Mouse (Mus musculus) liver, embryonic 11.5 days (tissue): Measurements from ENCODE around the gene Psme1. TPM values are rescaled to one million over a fixed set of nuclear protein-coding genes. Genes with fewer than 3 reads are reported as not detected.

Experiments
- ATAC-seq: fragments of 200-750 bp; cut with Nextera tagmentation; replicated peaks from 2 replicates; pipeline ENCODE4 v1.8.0; 2017; ENCODE audit warnings: moderate number of reproducible peaks, mild to moderate bottlenecking, moderate TSS enrichment, moderate library complexity; ENCODE audit not compliant: low FRiP score
- DNase-seq: peaks from one replicate; pipeline ENCODE4 v3.0.0-alpha.2; 2017; ENCODE audit warnings: low spot score
- H3K27ac ChIP-seq: fragments of 300-500 bp; sonication (generic); 2 replicates; pipeline ENCODE4 v1.5.1; 2014; ENCODE audit warnings: mild to moderate bottlenecking, low read depth, low read length, control low read depth
- H3K27me3 ChIP-seq: fragments of 300-500 bp; sonication (generic); replicated peaks from 2 replicates; pipeline ENCODE4 v1.6.1; 2014; ENCODE audit warnings: low read length, mixed read lengths; ENCODE audit not compliant: control insufficient read depth, insufficient read depth
- H3K36me3 ChIP-seq: fragments of 300-500 bp; sonication (generic); 2 replicates; pipeline ENCODE4 v1.6.1; 2014; ENCODE audit warnings: mild to moderate bottlenecking, low read length, moderate library complexity, mixed read lengths; ENCODE audit not compliant: control insufficient read depth, insufficient read depth
- H3K4me1 ChIP-seq: fragments of 300-500 bp; sonication (generic); replicated peaks from 2 replicates; pipeline ENCODE4 v1.6.1; 2014; ENCODE audit warnings: low read length, mixed read lengths; ENCODE audit not compliant: control insufficient read depth, insufficient read depth
- H3K4me2 ChIP-seq: fragments of 300-500 bp; sonication (generic); 2 replicates; pipeline ENCODE4 v1.6.1; 2014; ENCODE audit warnings: mild to moderate bottlenecking, control low read depth, moderate library complexity
- H3K4me3 ChIP-seq: fragments of 300-500 bp; sonication (generic); 2 replicates; pipeline ENCODE4 v1.5.1; 2014; ENCODE audit warnings: low read depth, low read length, control low read depth
- H3K9ac ChIP-seq: fragments of 300-500 bp; sonication (generic); 2 replicates; pipeline ENCODE4 v1.6.1; 2014; ENCODE audit warnings: low read depth, low read length, control low read depth
- H3K9me3 ChIP-seq: fragments of 300-500 bp; sonication (generic); 2 replicates; pipeline ENCODE4 v1.6.1; 2016; ENCODE audit warnings: low read length, inconsistent platforms, mixed read lengths; ENCODE audit not compliant: control insufficient read depth
- WGBS: fragments of 180-500 bp; shearing (Covaris S2); extraction: QIAGEN DNeasy Blood & Tissue Kit; methylation state at CpG from one replicate; pipeline ENCODE4 v1.1.7; 2014; 5-methylcytosine and 5-hydroxymethylcytosine counted together
- polyA plus RNA-seq: library from polyadenylated mRNA; unstranded; fragments of >200 nt; fragmentation: Nextera tagmentation; extraction: Ambion mirVana; gene quantifications from 2 replicates; pipeline ENCODE4 v1.2.1, GENCODE M21; 2014

Psme1 gene
- polyA plus RNA-seq, 1 experiment from 2014 or later = 172 TPM

GRCm38 (mm10) chr14:55616844-55617243, 38.9 kb downstream of the Psme1 start:
- H3K9ac ChIP-seq = no peak overlapping the region
- ATAC-seq = no peak
- no peak overlapping the region for H3K4me3 ChIP-seq
- H3K27me3 ChIP-seq = no peaks in the 10 kb centered on the region
- no peak overlapping the region for H3K4me2 ChIP-seq
- H3K4me1 ChIP-seq = peaks cover 17% of the 10 kb centered on the region
- 72% methylated on average over 2 of the region's 2 CpGs for WGBS
- H3K36me3 ChIP-seq = no peaks in the 10 kb centered on the region
- DNase-seq = no peak
- H3K9me3 ChIP-seq = no peaks in the 10 kb centered on the region
- H3K27ac ChIP-seq = no peak overlapping the region

DNA sequence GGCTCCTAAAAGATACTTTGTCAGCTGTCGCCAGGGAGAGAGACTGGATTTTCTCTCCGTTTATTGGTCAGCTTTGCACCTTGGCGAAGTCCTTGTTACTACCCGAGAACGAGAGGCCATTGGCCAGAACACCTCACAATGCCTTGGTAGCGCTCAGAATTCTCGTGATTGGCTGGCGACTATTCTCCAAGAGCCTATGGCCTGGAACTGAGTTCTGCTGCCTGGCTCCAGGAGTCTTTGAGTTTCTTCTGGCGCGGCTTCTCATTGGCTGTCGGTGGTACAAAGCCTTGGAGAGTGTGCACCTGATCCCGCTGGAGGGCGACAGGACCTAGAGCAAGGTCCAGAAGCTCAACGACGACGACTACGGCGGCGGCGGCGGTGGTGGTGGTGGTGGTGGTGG, 39.9 kb downstream of the Psme1 start, which contains the start of gene Rec8:
Gene Rec8 (plus strand): TSS at position 216 of the 400 bp plus-strand sequence.
- H3K4me3 ChIP-seq = peak within 1 kb of the TSS; percentile 32
- ATAC-seq = peak; percentile 48
- peak; percentile 54 for DNase-seq
- H3K9ac ChIP-seq = 0 out of 2 replicates have a peak within 1 kb of the TSS, but pooled peaks have one; percentile 27
- H3K9me3 ChIP-seq = no peaks in the 10 kb centered on the region
- no peaks in the 10 kb centered on the region for H3K27me3 ChIP-seq
- peak within 1 kb of the TSS; percentile 71 for H3K4me2 ChIP-seq
- no peak within 1 kb of the TSS for H3K27ac ChIP-seq
- peaks cover 22% of the 10 kb centered on the region for H3K4me1 ChIP-seq
- H3K36me3 ChIP-seq = 0 out of 2 replicates have a peak, but pooled peaks cover 3% of the 10 kb centered on the region
- 14% methylated on average over 21 of the region's 21 CpGs for WGBS

DNA sequence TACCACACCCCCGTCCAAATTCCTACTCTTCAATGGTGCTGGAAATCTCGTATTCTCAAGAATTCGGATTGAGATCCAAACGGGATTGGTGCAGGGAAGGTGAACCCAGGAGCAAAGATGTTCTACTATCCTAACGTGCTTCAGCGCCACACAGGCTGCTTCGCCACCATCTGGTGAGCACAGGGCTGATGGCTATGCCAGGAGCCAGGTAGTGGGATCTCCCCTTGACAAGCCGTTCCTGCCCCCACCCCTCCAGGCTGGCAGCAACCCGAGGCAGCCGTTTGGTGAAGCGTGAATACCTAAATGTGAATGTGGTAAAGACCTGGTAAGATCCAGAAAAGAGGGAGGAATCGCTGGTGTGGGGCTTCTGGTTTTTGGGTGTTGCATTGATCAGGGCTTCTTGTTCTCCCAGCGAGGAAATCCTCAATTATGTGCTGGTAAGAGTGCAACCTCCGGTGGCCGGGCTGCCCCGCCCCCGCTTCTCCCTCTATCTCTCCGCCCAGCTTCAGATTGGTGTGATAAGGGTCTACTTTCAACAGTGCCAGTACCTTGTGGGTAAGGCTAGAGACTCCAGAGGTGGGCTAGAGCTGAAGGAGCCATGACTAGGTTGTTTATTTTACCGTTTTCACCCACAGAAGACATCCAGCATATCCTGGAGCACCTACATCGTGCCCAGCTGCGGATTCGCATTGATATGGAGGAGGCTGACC, 40.7 kb downstream of the Psme1 start:
- Histone ChIP-seq H3K9ac (0 out of 2 replicates have a peak overlapping the region, but pooled peaks have one; percentile 27), H3K27ac (no peak overlapping the region), H3K4me1 (peaks cover 22% of the 10 kb centered on the region), H3K9me3 (no peaks in the 10 kb centered on the region), H3K36me3 (0 out of 2 replicates have a peak, but pooled peaks cover 3% of the 10 kb centered on the region), H3K27me3 (no peaks in the 10 kb centered on the region), H3K4me3 (peak overlapping the region; percentile 32), H3K4me2 (peak overlapping the region; percentile 71)
- ATAC-seq (peak; percentile 61), DNase-seq (no peak)
- WGBS = 23% methylated on average over 22 of the region's 22 CpGs

- Histone ChIP-seq H3K27me3 (no peaks in the 10 kb centered on the region), H3K4me1 (peaks cover 5% of the 10 kb centered on the region; the same call in 1 of the 2 replicates), H3K9me3 (no peaks in the 10 kb centered on the region), H3K27ac (no peak overlapping the region), H3K9ac (no peak overlapping the region), H3K4me2 (no peak overlapping the region), H3K36me3 (peaks cover 67% of the 10 kb centered on the region), H3K4me3 (no peak overlapping the region)
- DNase-seq (no peak), ATAC-seq (0 out of 2 replicates have a peak, but pooled peaks have one; percentile 24)
- 85% methylated on average over 27 of the region's 27 CpGs for WGBS
Observed at GRCm38 (mm10) chr14:55628077-55628827, 50.3 kb downstream of the Psme1 start.

GRCm38 (mm10) chr14:55629312-55629711, 51.4 kb downstream of the Psme1 start:
- no peaks in the 10 kb centered on the region for H3K27me3 ChIP-seq
- H3K4me1 ChIP-seq = peaks cover 5% of the 10 kb centered on the region; the same call in 1 of the 2 replicates
- 51% methylated on average over 5 of the region's 5 CpGs for WGBS
- H3K27ac ChIP-seq = no peak overlapping the region
- ATAC-seq (0 out of 2 replicates have a peak, but pooled peaks have one; percentile 26), DNase-seq (no peak)
- H3K9me3 ChIP-seq = no peaks in the 10 kb centered on the region
- H3K36me3 ChIP-seq = peaks cover 72% of the 10 kb centered on the region
- no peak overlapping the region for H3K4me3 ChIP-seq
- no peak overlapping the region for H3K9ac ChIP-seq
- no peak overlapping the region for H3K4me2 ChIP-seq

Other genes starting within 250 kb of the Psme1 start
- 58.7 and 59.4 TPM in 2 replicates for gene Dhrs4, start 99.4 kb upstream of the Psme1 start, polyA plus RNA-seq
- gene Carmil3, start 87.5 kb upstream of the Psme1 start, polyA plus RNA-seq = 2.7 and 3.0 TPM in 2 replicates
- gene Cpne6, start 67.7 kb upstream of the Psme1 start, polyA plus RNA-seq = 0.16 and 0.49 TPM in 2 replicates
- not detected in 2 replicates for gene Nrl, start 53.1 kb upstream of the Psme1 start, polyA plus RNA-seq
- gene Pck2, start 37.9 kb upstream of the Psme1 start, polyA plus RNA-seq = 49.8 and 50.9 TPM in 2 replicates
- gene Dcaf11, start 18.1 kb upstream of the Psme1 start, polyA plus RNA-seq = 72.1 and 73.6 TPM in 2 replicates
- gene A730061H03Rik, start 17.7 kb upstream of the Psme1 start, polyA plus RNA-seq = 2.3 and 3.3 TPM in 2 replicates
- 2.2 and 2.6 TPM in 2 replicates for gene Fitm1, start 2.5 kb upstream of the Psme1 start, polyA plus RNA-seq
- 44.5 and 46.2 TPM in 2 replicates for gene Emc9, start 7.2 kb downstream of the Psme1 start, polyA plus RNA-seq
- 256 and 277 TPM in 2 replicates for gene Psme2, start 13.0 kb downstream of the Psme1 start, polyA plus RNA-seq
- gene Rnf31, start 13.6 kb downstream of the Psme1 start, polyA plus RNA-seq = 21.2 and 23.1 TPM in 2 replicates
- 11.6 and 13.0 TPM in 2 replicates for gene Irf9, start 25.4 kb downstream of the Psme1 start, polyA plus RNA-seq
- gene Rec8, start 39.9 kb downstream of the Psme1 start, polyA plus RNA-seq = 2.8 and 5.2 TPM in 2 replicates
- 90.1 and 92.1 TPM in 2 replicates for gene Ipo4, start 57.8 kb downstream of the Psme1 start, polyA plus RNA-seq
- 2.7 and 2.8 TPM in 2 replicates for gene Gm49378, start 59.8 kb downstream of the Psme1 start, polyA plus RNA-seq
- 79.8 and 83.8 TPM in 2 replicates for gene Tm9sf1, start 65.7 kb downstream of the Psme1 start, polyA plus RNA-seq
- gene Tssk4, start 72.1 kb downstream of the Psme1 start, polyA plus RNA-seq = 0.47 and 0.49 TPM in 2 replicates
- 40.2 and 43.8 TPM in 2 replicates for gene Mdp1, start 82.4 kb downstream of the Psme1 start, polyA plus RNA-seq
- gene Gmpr2, start 93.8 kb downstream of the Psme1 start, polyA plus RNA-seq = 54.9 and 58.0 TPM in 2 replicates
- gene Nedd8, start 94.0 kb downstream of the Psme1 start, polyA plus RNA-seq = 489 and 507 TPM in 2 replicates
- 42.3 and 44.9 TPM in 2 replicates for gene Tinf2, start 103.7 kb downstream of the Psme1 start, polyA plus RNA-seq
- 3.0 and 3.3 TPM in 2 replicates for gene Tgm1, start 135.8 kb downstream of the Psme1 start, polyA plus RNA-seq
- 22.8 and 24.0 TPM in 2 replicates for gene Rabggta, start 144.1 kb downstream of the Psme1 start, polyA plus RNA-seq
- 48.8 and 53.9 TPM in 2 replicates for gene Dhrs1, start 167.6 kb downstream of the Psme1 start, polyA plus RNA-seq
- 70.6 and 76.1 TPM in 2 replicates for gene Nop9, start 167.6 kb downstream of the Psme1 start, polyA plus RNA-seq
- gene Cideb, start 180.3 kb downstream of the Psme1 start, polyA plus RNA-seq = 8.9 and 9.1 TPM in 2 replicates
- gene Ltb4r2, start 183.3 kb downstream of the Psme1 start, polyA plus RNA-seq = 1.5 and 1.8 TPM in 2 replicates
- 1.6 and 1.9 TPM in 2 replicates for gene Ltb4r1, start 187.8 kb downstream of the Psme1 start, polyA plus RNA-seq
- 3.9 and 4.8 TPM in 2 replicates for gene Adcy4, start 206.0 kb downstream of the Psme1 start, polyA plus RNA-seq
- 51.6 and 52.1 TPM in 2 replicates for gene Ripk3, start 210.7 kb downstream of the Psme1 start, polyA plus RNA-seq
- gene Nfatc4, start 245.0 kb downstream of the Psme1 start, polyA plus RNA-seq = 15.1 and 15.3 TPM in 2 replicates